Mouse (Mus musculus) midbrain, embryonic 15.5 days (tissue): Measurements from ENCODE around the gene Flvcr1. TPM values are rescaled to one million over a fixed set of nuclear protein-coding genes. Genes with fewer than 3 reads are reported as not detected.
"Not testable (repeated sequence)": the region's sequence is repeated elsewhere in the genome, so short reads cannot be mapped to it uniquely, and the experiment has no call there.

ENCODE experiments used
- ATAC-seq: fragments of 200-750 bp; cut with Nextera tagmentation; replicated peaks from 2 replicates; pipeline ENCODE4 v1.8.0; 2017; ENCODE audit warnings: moderate TSS enrichment
- H3K27ac ChIP-seq: fragments of 300-500 bp; sonication (generic); 2 replicates; pipeline ENCODE4 v1.5.1; 2015; ENCODE audit warnings: mild to moderate bottlenecking, inconsistent platforms
- H3K27me3 ChIP-seq: fragments of 300-500 bp; sonication (generic); replicated peaks from 2 replicates; pipeline ENCODE4 v1.6.1; 2015; ENCODE audit warnings: inconsistent platforms
- H3K36me3 ChIP-seq: fragments of 300-500 bp; sonication (generic); replicated peaks from 2 replicates; pipeline ENCODE4 v1.6.1; 2015; ENCODE audit warnings: inconsistent platforms
- H3K4me1 ChIP-seq: fragments of 300-500 bp; sonication (generic); 2 replicates; pipeline ENCODE4 v1.6.1; 2015; ENCODE audit warnings: inconsistent platforms
- H3K4me2 ChIP-seq: fragments of 300-500 bp; sonication (generic); 2 replicates; pipeline ENCODE4 v1.6.1; 2015; ENCODE audit warnings: inconsistent platforms, mild to moderate bottlenecking, moderate library complexity
- H3K4me3 ChIP-seq: fragments of 300-500 bp; sonication (generic); 2 replicates; pipeline ENCODE4 v1.5.1; 2015; ENCODE audit warnings: mild to moderate bottlenecking, inconsistent platforms
- H3K9ac ChIP-seq: fragments of 300-500 bp; sonication (generic); 2 replicates; pipeline ENCODE4 v1.6.1; 2015; ENCODE audit warnings: mild to moderate bottlenecking, inconsistent platforms
- H3K9me3 ChIP-seq: fragments of 300-500 bp; sonication (generic); 2 replicates; pipeline ENCODE4 v1.6.1; 2016; ENCODE audit warnings: inconsistent platforms
- WGBS: fragments of 180-500 bp; shearing (Covaris S2); methylation state at CpG from one replicate; pipeline ENCODE4 v1.1.7; 2015; ENCODE audit warnings: mixed read lengths; 5-methylcytosine and 5-hydroxymethylcytosine counted together
- polyA plus RNA-seq: library from polyadenylated mRNA; unstranded; fragments of >200 nt; fragmentation: Nextera tagmentation; extraction: Ambion mirVana; gene quantifications from 2 replicates; pipeline ENCODE4 v1.2.1, GENCODE M21; 2015

The Flvcr1 gene
- polyA plus RNA-seq, 1 experiment from 2014 or later: 8.7 TPM

- 16% methylated on average over 4 of the region's 4 CpGs for WGBS
- no peak overlapping the region for H3K4me3 ChIP-seq
Observed at GRCm38 (mm10) chr1:191035649-191036048, 9.7 kb upstream of the Flvcr1 start.

DNA sequence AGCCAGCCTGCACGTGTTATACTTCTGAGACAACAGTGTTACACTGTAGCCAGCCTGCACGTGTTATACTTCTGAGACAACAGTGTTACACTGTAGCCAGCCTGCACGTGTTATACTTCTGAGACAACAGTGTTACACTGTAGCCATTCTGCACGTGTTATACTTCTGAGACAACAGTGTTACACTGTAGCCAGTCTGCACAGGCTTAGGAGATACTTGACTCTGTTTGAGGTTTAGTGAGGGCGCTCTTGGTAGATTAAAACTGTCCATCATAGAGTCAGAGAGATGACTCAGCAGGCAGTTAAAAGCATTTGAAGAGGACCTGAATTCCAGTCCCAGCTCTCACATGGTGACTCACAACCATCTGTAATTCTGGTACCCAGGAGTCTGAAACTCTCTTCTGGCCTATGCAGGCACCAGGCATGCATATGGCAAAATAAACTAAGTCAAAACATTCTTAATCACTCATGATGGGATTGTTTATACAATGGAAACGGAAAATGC, 5.0 kb upstream of the Flvcr1 start:
- not testable (repeated sequence) for ATAC-seq, H3K27ac ChIP-seq, H3K27me3 ChIP-seq, H3K9ac ChIP-seq, H3K4me3 ChIP-seq, H3K4me1 ChIP-seq, H3K36me3 ChIP-seq, H3K9me3 ChIP-seq, H3K4me2 ChIP-seq
- 77% methylated on average over 6 of the region's 6 CpGs for WGBS

More at GRCm38 (mm10) chr1:191035649-191036048, 9.7 kb upstream of the Flvcr1 start:
- no peak for ATAC-seq
- H3K4me2 ChIP-seq: no peak overlapping the region
- H3K27me3 ChIP-seq: no peaks in the 10 kb centered on the region
- H3K9ac ChIP-seq: no peak overlapping the region
- no peaks in the 10 kb centered on the region for H3K4me1 ChIP-seq
- no peaks in the 10 kb centered on the region for H3K9me3 ChIP-seq
- H3K36me3 ChIP-seq: no peaks in the 10 kb centered on the region
- H3K27ac ChIP-seq: no peak overlapping the region

GRCm38 (mm10) chr1:191030182-191030581, 4.2 kb upstream of the Flvcr1 start:
- H3K4me3 ChIP-seq: no peak overlapping the region
- no peak overlapping the region for H3K9ac ChIP-seq
- peaks cover 12% of the 10 kb centered on the region for H3K4me1 ChIP-seq
- H3K27ac ChIP-seq: no peak overlapping the region
- H3K36me3 ChIP-seq: no peaks in the 10 kb centered on the region
- WGBS: 54% methylated on average over 10 of the region's 10 CpGs
- no peak overlapping the region for H3K4me2 ChIP-seq
- H3K27me3 ChIP-seq: no peaks in the 10 kb centered on the region
- ATAC-seq: no peak
- no peaks in the 10 kb centered on the region for H3K9me3 ChIP-seq

GRCm38 (mm10) chr1:191025016-191026012, 644 bp downstream of the Flvcr1 start:
- Histone ChIP-seq H3K4me3 (peak overlapping the region; percentile 82), H3K4me2 (peak overlapping the region; percentile 74), H3K27ac (peak overlapping the region; percentile 90), H3K36me3 (peaks cover 6% of the 10 kb centered on the region; the same call in 1 of the 2 replicates), H3K4me1 (peaks cover 21% of the 10 kb centered on the region), H3K27me3 (no peaks in the 10 kb centered on the region), H3K9me3 (no peaks in the 10 kb centered on the region), H3K9ac (peak overlapping the region; percentile 83)
- peak; percentile 68 for ATAC-seq
- 2% methylated on average over 65 of the region's 69 CpGs for WGBS

GRCm38 (mm10) chr1:191023806-191024205, 2.2 kb downstream of the Flvcr1 start:
- not testable (repeated sequence) for H3K4me2 ChIP-seq, H3K9me3 ChIP-seq, H3K27me3 ChIP-seq, ATAC-seq, H3K27ac ChIP-seq, H3K4me3 ChIP-seq, H3K36me3 ChIP-seq, H3K9ac ChIP-seq
- whole genome bisulfite sequencing: 92% methylated on average over 6 of the region's 6 CpGs
- H3K4me1 ChIP-seq: peaks cover 21% of the 10 kb centered on the region

GRCm38 (mm10) chr1:191023140-191023539, 2.8 kb downstream of the Flvcr1 start:
- Histone ChIP-seq H3K9ac (no peak overlapping the region), H3K4me1 (peaks cover 21% of the 10 kb centered on the region), H3K4me2 (no peak overlapping the region), H3K36me3 (peaks cover 6% of the 10 kb centered on the region; the same call in 1 of the 2 replicates), H3K4me3 (no peak overlapping the region), H3K27ac (no peak overlapping the region), H3K27me3 (no peaks in the 10 kb centered on the region), H3K9me3 (no peaks in the 10 kb centered on the region)
- WGBS: 90% methylated on average over 2 of the region's 2 CpGs
- no peak for ATAC-seq

DNA sequence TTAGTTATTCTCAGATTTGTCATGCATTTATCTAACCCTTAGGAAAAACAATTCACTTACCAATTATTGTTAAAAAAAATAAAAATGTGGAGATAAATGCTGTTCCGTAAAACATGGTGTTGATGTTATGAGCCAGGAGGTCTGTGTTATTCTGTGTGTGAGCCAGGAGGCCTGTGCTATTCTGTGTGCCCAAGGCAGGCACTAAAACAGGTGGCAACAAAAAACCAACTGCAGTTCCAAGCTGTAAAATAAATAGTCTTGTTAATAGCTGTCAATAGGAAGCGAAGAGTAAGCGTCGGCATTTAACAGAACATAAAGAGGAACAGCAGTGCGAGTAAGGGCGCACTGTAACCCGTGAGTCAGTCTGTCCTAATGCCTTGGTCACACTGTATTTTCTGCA, 4.9 kb downstream of the Flvcr1 start:
- Histone ChIP-seq H3K4me1 (peaks cover 13% of the 10 kb centered on the region), H3K9me3 (no peaks in the 10 kb centered on the region), H3K27ac (no peak overlapping the region), H3K9ac (no peak overlapping the region), H3K36me3 (peaks cover 6% of the 10 kb centered on the region; the same call in 1 of the 2 replicates), H3K27me3 (no peaks in the 10 kb centered on the region), H3K4me3 (no peak overlapping the region), H3K4me2 (no peak overlapping the region)
- no peak for ATAC-seq
- WGBS: 94% methylated on average over 7 of the region's 7 CpGs

DNA sequence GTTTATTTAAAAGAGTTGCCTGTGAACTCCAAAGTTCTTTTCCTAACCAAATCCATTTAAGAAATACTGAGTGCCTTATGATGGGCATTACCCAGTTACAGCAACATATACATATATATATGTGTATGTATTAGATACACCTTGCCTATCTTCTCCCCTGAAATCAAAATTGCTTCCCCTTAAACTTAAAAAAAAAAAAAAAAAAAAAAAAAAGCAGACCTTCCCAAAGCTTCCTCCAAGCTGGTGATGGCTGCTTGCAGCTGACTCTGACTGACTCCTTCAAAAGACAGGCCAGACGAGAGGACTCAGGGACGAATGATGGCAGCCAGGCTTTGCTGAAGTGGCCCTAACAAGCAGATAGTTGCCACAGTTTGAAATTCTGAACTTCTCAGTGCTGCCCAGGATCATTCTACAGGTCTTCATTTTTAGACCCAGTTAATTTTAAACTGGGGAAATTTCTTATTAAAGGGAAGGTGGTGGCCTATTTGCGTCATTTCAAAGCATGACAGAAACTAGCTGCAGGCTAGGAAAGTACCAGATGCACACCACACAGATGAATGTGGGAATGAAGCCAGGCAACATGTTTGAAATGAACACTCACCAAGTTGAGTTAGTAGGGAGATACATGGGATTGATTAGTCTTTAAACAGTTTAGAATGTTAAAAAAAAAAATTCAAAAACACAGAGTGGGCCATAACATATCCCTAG, 5.6 kb downstream of the Flvcr1 start:
- Histone ChIP-seq H3K36me3 (peaks cover 6% of the 10 kb centered on the region; the same call in 1 of the 2 replicates), H3K9ac (no peak overlapping the region), H3K27ac (no peak overlapping the region), H3K9me3 (no peaks in the 10 kb centered on the region), H3K27me3 (no peaks in the 10 kb centered on the region), H3K4me1 (peaks cover 11% of the 10 kb centered on the region), H3K4me2 (no peak overlapping the region), H3K4me3 (no peak overlapping the region)
- 78% methylated on average over 3 of the region's 3 CpGs for whole genome bisulfite sequencing
- no peak for ATAC-seq

GRCm38 (mm10) chr1:191019803-191020202, 6.2 kb downstream of the Flvcr1 start:
- no peaks in the 10 kb centered on the region for H3K9me3 ChIP-seq
- no peak overlapping the region for H3K27ac ChIP-seq
- no peak for ATAC-seq
- no peak overlapping the region for H3K4me2 ChIP-seq
- H3K36me3 ChIP-seq: peaks cover 8% of the 10 kb centered on the region; the same call in 1 of the 2 replicates
- H3K4me1 ChIP-seq: peaks cover 5% of the 10 kb centered on the region
- no peaks in the 10 kb centered on the region for H3K27me3 ChIP-seq
- no peak overlapping the region for H3K4me3 ChIP-seq
- H3K9ac ChIP-seq: no peak overlapping the region
- WGBS: 95% methylated on average over 5 of the region's 5 CpGs

DNA sequence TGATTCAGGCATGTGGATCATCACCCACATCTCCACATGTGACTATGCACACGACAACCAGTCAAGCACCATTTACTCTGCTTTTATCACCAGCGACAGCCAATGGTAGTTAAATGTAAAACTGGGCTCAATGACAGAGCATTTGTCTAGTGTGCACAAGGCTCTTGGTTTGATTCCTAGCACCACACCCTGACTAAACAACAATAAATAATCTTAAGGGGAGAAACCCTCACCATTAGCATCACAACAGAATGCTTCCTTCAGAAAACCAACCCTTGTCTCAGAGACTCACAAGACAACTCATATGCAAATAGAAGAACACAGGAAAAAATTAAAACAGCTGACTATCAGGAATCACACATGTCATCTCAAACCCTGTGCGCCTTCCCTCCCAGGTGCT, 11.7 kb downstream of the Flvcr1 start:
- Histone ChIP-seq H3K27ac (no peak overlapping the region), H3K4me2 (no peak overlapping the region), H3K27me3 (no peaks in the 10 kb centered on the region), H3K9ac (no peak overlapping the region), H3K36me3 (peaks cover 18% of the 10 kb centered on the region), H3K4me3 (no peak overlapping the region), H3K4me1 (no peaks in the 10 kb centered on the region), H3K9me3 (no peaks in the 10 kb centered on the region)
- 93% methylated on average over 3 of the region's 3 CpGs for WGBS
- no peak for ATAC-seq

DNA sequence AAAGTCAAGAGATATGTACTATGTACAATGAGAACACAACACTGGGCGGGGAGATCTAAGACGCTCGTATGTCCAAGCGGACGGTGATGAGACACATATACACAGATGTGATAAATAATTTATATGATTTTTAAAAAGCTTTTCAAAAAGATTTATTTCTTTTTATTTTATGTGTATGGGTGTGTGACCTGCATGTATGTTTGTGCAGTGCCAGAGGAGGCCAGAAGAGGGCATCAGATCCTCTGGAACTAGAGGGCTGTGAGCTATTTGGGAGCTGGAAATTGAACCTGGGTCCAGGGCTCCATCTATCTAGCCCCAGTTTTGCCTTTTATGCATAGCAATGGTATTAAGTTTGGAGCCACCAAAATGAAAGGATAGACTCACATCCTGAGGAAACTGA, 17.3 kb downstream of the Flvcr1 start:
- no peak overlapping the region for H3K27ac ChIP-seq
- H3K36me3 ChIP-seq: peaks cover 42% of the 10 kb centered on the region
- no peaks in the 10 kb centered on the region for H3K4me1 ChIP-seq
- H3K27me3 ChIP-seq: no peaks in the 10 kb centered on the region
- no peak overlapping the region for H3K4me3 ChIP-seq
- 97% methylated on average over 5 of the region's 5 CpGs for WGBS
- no peak overlapping the region for H3K9ac ChIP-seq
- no peak overlapping the region for H3K4me2 ChIP-seq
- ATAC-seq: no peak
- no peaks in the 10 kb centered on the region for H3K9me3 ChIP-seq

DNA sequence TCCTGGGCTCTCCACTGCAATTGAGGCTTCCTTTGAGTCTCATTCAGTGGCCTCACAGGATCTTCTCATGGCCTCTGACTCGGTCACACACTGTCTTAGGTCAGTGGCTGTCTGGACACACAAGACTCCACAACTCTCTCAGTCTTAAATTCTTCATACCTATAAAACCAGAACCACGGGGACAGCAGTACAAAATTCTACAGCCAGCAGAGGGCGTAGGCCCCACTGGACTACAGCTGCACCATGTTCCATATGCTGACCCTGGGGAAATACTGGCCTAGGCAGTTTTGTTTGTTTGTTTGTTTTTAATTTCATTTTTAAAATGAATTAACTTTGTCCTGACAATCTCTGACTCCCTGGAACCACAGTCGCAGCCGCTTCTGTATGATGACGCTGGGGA, 23.8 kb downstream of the Flvcr1 start:
- Histone ChIP-seq H3K27me3 (no peaks in the 10 kb centered on the region), H3K36me3 (peaks cover 11% of the 10 kb centered on the region; the same call in 1 of the 2 replicates), H3K4me2 (no peak overlapping the region), H3K9me3 (peaks cover 5% of the 10 kb centered on the region; the same call in 1 of the 2 replicates), H3K9ac (no peak overlapping the region), H3K4me1 (no peaks in the 10 kb centered on the region), H3K27ac (no peak overlapping the region), H3K4me3 (no peak overlapping the region)
- no peak for ATAC-seq
- WGBS: 69% methylated on average over 6 of the region's 6 CpGs
